Mouse (Mus musculus) CD4-positive helper T cell, adult 2 months (primary cell): ENCODE data around the gene Tmem189.

ENCODE experiments used
- DNase-seq: peaks from one replicate; pipeline ENCODE4 v3.0.0-alpha.2; 2012; ENCODE audit warnings: low read depth, missing footprints, low spot score

Gene Tmem189

GRCm38 (mm10) chr2:167689501-167690218 is at the start of gene Tmem189:
Gene Tmem189 (minus strand): TSS chr2:167689822.
- peak; percentile 85 for DNase-seq

- no peak for DNase-seq
Observed at GRCm38 (mm10) chr2:167739030-167739429, 49.4 kb upstream of the Tmem189 start.

- DNase-seq: no peak
Observed at GRCm38 (mm10) chr2:167734861-167735260, 45.2 kb upstream of the Tmem189 start.

- no peak for DNase-seq
Observed at GRCm38 (mm10) chr2:167731149-167731548, 41.5 kb upstream of the Tmem189 start.

- no peak for DNase-seq
Observed at GRCm38 (mm10) chr2:167730036-167730435, 40.4 kb upstream of the Tmem189 start.

GRCm38 (mm10) chr2:167727161-167727560 is 37.5 kb upstream of the Tmem189 start:
- DNase-seq: peak; percentile 30

GRCm38 (mm10) chr2:167725879-167726278 is 36.3 kb upstream of the Tmem189 start:
- no peak for DNase-seq

GRCm38 (mm10) chr2:167723589-167724206 is 34.1 kb upstream of the Tmem189 start:
- peak; percentile 68 for DNase-seq

GRCm38 (mm10) chr2:167722538-167722937 is 32.9 kb upstream of the Tmem189 start:
- DNase-seq: no peak

- DNase-seq: no peak
Observed at GRCm38 (mm10) chr2:167721159-167721882, 31.7 kb upstream of the Tmem189 start.

- DNase-seq: no peak
Observed at GRCm38 (mm10) chr2:167719520-167719919, 29.9 kb upstream of the Tmem189 start.

- DNase-seq: no peak
Observed at GRCm38 (mm10) chr2:167717208-167717607, 27.6 kb upstream of the Tmem189 start.

- DNase-seq: no peak
Observed at GRCm38 (mm10) chr2:167715008-167715407, 25.4 kb upstream of the Tmem189 start.

GRCm38 (mm10) chr2:167714298-167714697 is 24.7 kb upstream of the Tmem189 start:
- no peak for DNase-seq

GRCm38 (mm10) chr2:167712872-167713821 is 23.5 kb upstream of the Tmem189 start:
- peak; percentile 64 for DNase-seq

GRCm38 (mm10) chr2:167710574-167710973 is 21.0 kb upstream of the Tmem189 start:
- DNase-seq: no peak

- no peak for DNase-seq
Observed at GRCm38 (mm10) chr2:167709969-167710368, 20.3 kb upstream of the Tmem189 start.

- no peak for DNase-seq
Observed at GRCm38 (mm10) chr2:167708373-167708772, 18.8 kb upstream of the Tmem189 start.

- DNase-seq: no peak
Observed at GRCm38 (mm10) chr2:167706183-167706939, 16.7 kb upstream of the Tmem189 start.

GRCm38 (mm10) chr2:167704409-167704808 is 14.8 kb upstream of the Tmem189 start:
- no peak for DNase-seq

- DNase-seq: no peak
Observed at GRCm38 (mm10) chr2:167702126-167702525, 12.5 kb upstream of the Tmem189 start.
